Mouse (Mus musculus): Measurements from ENCODE around the gene Ddrgk1. TPM values are rescaled to one million over a fixed set of nuclear protein-coding genes. Genes with fewer than 3 reads are reported as not detected.
"Not testable (repeated sequence)": the region's sequence is repeated elsewhere in the genome, so short reads cannot be mapped to it uniquely, and the experiment has no call there.

Ddrgk1 gene
- total RNA-seq, 2 experiments from 2014 or later: 45.2 to 64.6 TPM

DNA sequence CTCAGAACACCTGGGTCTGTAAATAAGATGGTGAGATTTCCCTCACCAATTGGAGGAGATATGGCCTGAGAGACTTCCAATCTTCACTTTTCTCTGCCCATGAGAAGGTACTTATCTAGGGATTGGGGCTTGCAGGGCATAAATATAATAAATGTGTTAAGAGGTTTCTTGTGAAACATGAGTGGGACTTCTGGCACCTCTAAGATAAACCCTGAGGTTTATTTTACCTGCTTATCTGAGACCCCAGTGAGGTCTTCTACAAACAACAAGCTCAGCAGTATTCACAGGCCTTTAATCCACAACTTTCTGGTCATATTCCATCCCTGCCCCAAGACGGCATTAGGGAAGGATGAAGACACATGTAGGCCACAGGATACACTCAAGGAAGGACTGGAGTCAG lies 10.7 kb downstream of the Ddrgk1 start:
- ATAC-seq (ENCODE audit: poor library complexity, severe bottlenecking): no peak

- no peak for ATAC-seq (ENCODE audit: poor library complexity, severe bottlenecking)
Measured at GRCm38 (mm10) chr2:130653303-130653702, 11.2 kb downstream of the Ddrgk1 start.

DNA sequence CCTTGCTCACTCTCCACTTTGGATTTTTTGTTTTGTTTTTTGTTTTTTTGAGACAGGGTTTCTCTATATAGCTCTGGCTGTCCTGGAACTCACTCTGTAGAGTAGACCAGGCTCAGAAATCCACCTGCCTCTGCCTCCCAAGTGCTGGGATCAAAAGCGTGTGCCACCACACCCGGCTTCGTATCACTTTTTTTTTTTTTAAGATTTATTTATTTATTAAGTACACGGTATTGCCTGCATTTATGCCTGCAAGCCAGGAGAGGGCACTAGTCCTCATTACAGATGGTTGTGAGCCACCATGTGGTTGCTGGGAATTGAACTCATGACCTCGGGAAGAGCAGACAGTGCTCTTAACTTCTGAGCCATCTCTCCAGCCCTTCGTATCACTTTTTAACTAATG lies 15.4 kb downstream of the Ddrgk1 start:
- not testable (repeated sequence) for ATAC-seq (ENCODE audit: poor library complexity, severe bottlenecking)

- ATAC-seq (ENCODE audit: poor library complexity, severe bottlenecking): no peak
Measured at GRCm38 (mm10) chr2:130645198-130645597, 19.3 kb downstream of the Ddrgk1 start.

DNA sequence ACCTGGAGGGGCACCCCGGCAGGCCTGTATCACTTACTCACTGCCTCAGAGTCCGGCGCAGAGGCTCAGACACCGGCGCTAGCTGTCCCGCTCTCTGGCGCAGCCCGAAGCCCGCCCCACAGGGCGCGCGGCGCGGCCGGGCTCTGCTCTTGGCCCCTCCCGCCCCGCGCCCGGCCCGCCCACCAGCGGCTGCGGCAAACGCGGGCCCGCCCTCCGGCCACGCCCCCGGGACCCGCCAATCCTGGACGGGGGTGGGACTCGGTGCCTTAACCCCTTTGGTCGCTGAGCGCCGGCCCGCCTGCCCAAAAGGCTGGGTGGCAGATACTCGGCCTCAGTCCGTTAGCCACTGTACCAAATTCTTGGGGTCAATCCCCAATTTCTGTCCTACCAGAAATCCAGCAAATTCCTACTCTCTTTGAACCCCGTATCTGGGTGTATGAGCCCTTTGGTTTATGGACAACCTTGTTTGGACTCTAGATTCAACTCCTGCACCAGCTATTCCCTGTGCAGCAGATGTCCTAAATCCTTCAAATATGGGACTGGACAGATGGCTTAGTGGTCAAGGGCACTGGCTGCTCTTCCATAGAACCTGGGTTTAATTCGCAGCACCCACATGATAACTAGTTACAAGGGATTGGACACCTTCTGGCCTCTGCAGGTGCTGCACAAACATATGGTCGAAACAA lies 21.6 kb downstream of the Ddrgk1 start, which contains the start of gene Lzts3:
Gene Lzts3 (minus strand): TSS at position 120 of the 686 bp plus-strand sequence.
- ATAC-seq (ENCODE audit: poor library complexity, severe bottlenecking): peak; percentile 95

GRCm38 (mm10) chr2:130642197-130642660 lies 22.2 kb downstream of the Ddrgk1 start:
- peak; percentile 24 for ATAC-seq (ENCODE audit: poor library complexity, severe bottlenecking)

GRCm38 (mm10) chr2:130641351-130642025 lies 23.0 kb downstream of the Ddrgk1 start:
- no peak for ATAC-seq (ENCODE audit: poor library complexity, severe bottlenecking)

DNA sequence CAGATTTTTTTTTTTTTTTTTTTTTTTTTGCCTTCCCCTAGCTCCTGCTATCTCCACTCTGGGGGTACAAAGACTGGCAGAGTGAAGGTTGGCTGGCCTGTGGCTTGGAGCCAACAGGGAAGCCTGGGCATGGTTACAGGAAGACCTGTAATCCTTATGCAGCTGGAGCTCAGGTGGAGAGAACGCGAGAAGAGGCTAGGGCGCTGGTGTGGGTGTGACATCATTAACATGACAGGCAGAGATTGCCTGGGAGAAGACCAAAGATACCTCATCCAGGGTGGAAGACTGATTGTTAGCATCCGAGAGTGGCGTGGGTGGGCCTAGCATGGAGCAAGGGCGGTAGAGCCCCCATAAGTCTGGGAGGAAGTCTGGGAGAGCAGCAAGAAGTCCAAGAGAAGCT lies 25.2 kb downstream of the Ddrgk1 start:
- no peak for ATAC-seq (ENCODE audit: poor library complexity, severe bottlenecking)

GRCm38 (mm10) chr2:130638101-130638611 lies 26.3 kb downstream of the Ddrgk1 start:
- ATAC-seq (ENCODE audit: poor library complexity, severe bottlenecking): no peak

GRCm38 (mm10) chr2:130635847-130636246 lies 28.6 kb downstream of the Ddrgk1 start:
- peak; percentile 26; the same call in 1 of the 2 replicates for ATAC-seq (ENCODE audit: poor library complexity, severe bottlenecking)

DNA sequence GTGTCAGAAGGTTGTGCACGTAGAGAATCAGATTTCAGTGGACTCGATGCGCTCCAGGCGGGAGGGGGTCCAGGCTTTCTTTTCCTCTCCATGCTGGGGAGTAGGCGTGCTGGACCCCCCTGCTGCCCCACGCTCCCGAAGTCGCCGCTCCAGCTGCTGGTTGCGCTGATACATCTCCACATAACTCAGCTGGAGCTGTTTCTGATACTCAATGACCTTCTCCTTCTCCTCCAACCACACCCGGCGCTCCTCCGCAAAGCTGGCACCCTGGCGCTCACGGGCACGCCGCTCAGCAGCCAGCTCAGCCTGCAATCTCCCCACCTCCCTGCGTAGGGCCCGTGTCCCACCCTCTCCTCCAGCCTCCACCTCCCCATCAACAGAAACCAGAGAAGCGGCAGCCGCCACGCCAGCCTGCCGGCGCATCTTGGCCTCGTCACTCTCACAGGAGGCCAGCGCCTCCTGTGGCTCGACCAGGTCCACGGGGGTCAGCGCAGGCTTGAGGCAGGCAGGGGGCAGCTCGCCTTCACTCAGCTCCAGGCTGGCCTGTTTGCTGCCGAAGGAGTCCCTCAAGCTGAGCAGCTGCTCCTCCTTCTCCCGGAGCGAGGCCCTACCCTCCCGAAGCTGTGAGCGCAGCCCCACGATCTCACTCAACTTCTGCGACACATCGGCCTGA lies 29.6 kb downstream of the Ddrgk1 start:
- peak; percentile 29; the same call in 1 of the 2 replicates for ATAC-seq (ENCODE audit: poor library complexity, severe bottlenecking)

DNA sequence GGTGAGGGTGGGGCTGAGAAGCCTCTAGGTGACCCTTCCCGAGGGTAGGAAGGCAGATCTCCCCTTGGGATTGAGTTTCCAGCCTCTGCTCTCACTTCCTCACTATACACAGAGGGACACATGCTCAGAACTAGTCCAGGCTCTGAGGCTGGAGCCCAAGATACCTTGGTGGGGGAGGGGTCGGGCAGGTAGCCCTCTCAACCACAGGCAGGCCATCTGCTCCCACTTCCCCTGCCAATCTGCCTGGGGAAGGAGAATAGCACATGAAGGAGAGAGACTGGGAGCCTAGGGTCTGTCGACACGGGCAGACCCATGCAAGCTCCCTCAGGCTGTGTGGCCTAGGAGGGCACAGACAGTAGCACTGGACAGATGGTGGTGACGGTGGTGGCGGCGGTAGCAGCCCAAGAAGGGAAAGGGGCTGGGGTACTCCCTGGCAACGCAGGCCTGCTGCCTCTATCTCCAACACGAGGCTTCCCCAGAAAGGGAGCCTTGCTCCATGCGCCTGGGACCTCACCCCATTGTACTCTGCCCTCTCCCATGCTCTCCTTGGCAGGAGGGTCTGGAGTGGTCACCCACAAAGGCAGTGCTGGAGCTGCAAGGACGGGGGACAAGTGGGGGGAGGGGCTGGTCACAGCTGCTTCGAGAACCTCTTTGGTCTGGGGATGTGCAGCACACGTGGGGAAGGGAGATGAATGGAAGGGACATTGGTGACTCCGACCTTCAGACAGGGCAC lies 30.3 kb downstream of the Ddrgk1 start:
- ATAC-seq (ENCODE audit: poor library complexity, severe bottlenecking): no peak

GRCm38 (mm10) chr2:130632887-130633675 lies 31.4 kb downstream of the Ddrgk1 start:
- ATAC-seq (ENCODE audit: poor library complexity, severe bottlenecking): no peak

GRCm38 (mm10) chr2:130632416-130632815 lies 32.0 kb downstream of the Ddrgk1 start:
- no peak for ATAC-seq (ENCODE audit: poor library complexity, severe bottlenecking)

GRCm38 (mm10) chr2:130629839-130630203 lies 34.6 kb downstream of the Ddrgk1 start, which contains the start of the genes Fastkd5 and Ubox5:
Fastkd5 (minus strand) TSS chr2:130630027.
Ubox5 (minus strand) TSS chr2:130630038.
- peak; percentile 92 for ATAC-seq (ENCODE audit: poor library complexity, severe bottlenecking)

DNA sequence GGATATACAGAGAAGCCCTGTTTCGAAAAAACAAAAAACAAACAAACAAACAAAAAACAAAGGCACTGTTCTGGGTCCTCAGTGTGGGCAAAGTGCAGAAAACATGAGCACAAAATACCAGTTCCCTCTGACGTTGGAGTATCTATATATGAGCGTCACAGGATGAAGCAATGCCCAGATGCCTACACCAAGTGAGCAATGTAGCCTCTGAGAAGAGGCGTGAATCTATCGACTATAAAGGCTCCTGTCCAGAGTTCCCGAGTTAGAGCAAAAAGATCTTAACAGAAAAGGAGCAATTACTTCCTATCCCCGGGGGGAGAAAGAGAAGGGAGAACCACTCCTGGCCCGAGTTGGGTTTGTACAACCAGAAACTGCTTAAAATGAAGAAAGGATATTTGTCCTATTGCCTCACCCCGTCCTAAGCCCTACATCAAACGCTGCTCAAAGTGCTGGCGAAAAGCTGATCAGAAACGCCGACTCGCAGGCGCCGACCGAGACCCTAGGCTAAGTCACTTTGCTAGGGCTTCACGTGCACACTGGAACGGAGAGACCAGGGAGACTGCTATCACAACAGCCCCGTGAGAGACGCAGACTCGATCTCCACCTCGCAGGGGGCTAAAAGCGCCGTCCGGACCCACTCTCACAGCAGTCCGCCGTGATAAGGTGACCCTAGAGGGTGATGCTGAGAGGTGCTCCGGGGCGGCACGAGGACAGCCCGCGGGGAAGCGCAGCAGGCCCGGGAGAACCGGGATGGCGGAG lies 35.2 kb downstream of the Ddrgk1 start:
- peak; percentile 49 for ATAC-seq (ENCODE audit: poor library complexity, severe bottlenecking)

GRCm38 (mm10) chr2:130628424-130628823 lies 36.0 kb downstream of the Ddrgk1 start:
- ATAC-seq (ENCODE audit: poor library complexity, severe bottlenecking): no peak

- ATAC-seq (ENCODE audit: poor library complexity, severe bottlenecking): no peak
Measured at GRCm38 (mm10) chr2:130618972-130619371, 45.5 kb downstream of the Ddrgk1 start.

DNA sequence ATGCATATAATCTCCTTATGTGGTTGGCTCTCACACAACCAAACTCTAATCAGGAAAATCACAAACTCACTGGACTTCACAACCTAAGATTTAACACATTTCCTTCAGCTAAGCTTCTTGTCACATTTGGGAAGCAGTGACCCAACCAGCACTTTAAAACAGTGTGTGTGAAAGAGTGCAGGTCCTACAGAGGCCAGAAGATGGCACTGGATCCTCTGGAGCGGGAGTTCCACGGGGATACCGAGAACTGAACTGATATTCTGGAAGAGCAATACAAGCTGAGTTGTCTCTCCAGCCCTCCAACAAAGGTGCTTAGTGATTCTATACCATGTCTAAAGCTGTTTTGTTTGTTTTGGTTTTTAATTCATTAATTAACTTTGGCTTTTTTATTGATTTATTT lies 51.4 kb downstream of the Ddrgk1 start:
- no peak for ATAC-seq (ENCODE audit: poor library complexity, severe bottlenecking)
